Mouse (Mus musculus) forebrain, embryonic 11.5 days (tissue): ENCODE measurements around the gene Znrf4. TPM values are rescaled to one million over a fixed set of nuclear protein-coding genes. Genes with fewer than 3 reads are reported as not detected.
A peak's percentile ranks its signal among the peaks of the same experiment; 100 is the strongest.

Experiments used
- ATAC-seq: fragments of 200-750 bp; cut with Nextera tagmentation; replicated peaks from 2 replicates; pipeline ENCODE4 v1.8.0; 2017; ENCODE audit warnings: moderate TSS enrichment; ENCODE audit not compliant: low FRiP score
- DNase-seq: peaks from one replicate; pipeline ENCODE4 v3.0.0-alpha.2; 2017; ENCODE audit warnings: low spot score
- H3K27ac ChIP-seq: fragments of 300-500 bp; sonication (generic); 2 replicates; pipeline ENCODE4 v1.5.1; 2014; ENCODE audit warnings: low read depth, low read length
- H3K27me3 ChIP-seq: fragments of 300-500 bp; sonication (generic); 2 replicates; pipeline ENCODE4 v1.6.1; 2014; ENCODE audit warnings: mild to moderate bottlenecking, low read length, mixed read lengths; ENCODE audit not compliant: control insufficient read depth, insufficient read depth
- H3K36me3 ChIP-seq: fragments of 300-500 bp; sonication (generic); 2 replicates; pipeline ENCODE4 v1.6.1; 2014; ENCODE audit warnings: mild to moderate bottlenecking, low read length, moderate library complexity, mixed read lengths; ENCODE audit not compliant: control insufficient read depth, insufficient read depth
- H3K4me1 ChIP-seq: fragments of 300-500 bp; sonication (generic); replicated peaks from 2 replicates; pipeline ENCODE4 v1.6.1; 2014; ENCODE audit warnings: low read length, mixed read lengths; ENCODE audit not compliant: control insufficient read depth, insufficient read depth
- H3K4me2 ChIP-seq: fragments of 300-500 bp; sonication (generic); 2 replicates; pipeline ENCODE4 v1.6.1; 2014; ENCODE audit warnings: low read depth, mild to moderate bottlenecking, low read length, moderate library complexity, mixed read lengths; ENCODE audit not compliant: severe bottlenecking
- H3K4me3 ChIP-seq: fragments of 300-500 bp; sonication (generic); 2 replicates; pipeline ENCODE4 v1.5.1; 2014; ENCODE audit warnings: low read depth, low read length
- H3K9ac ChIP-seq: fragments of 300-500 bp; sonication (generic); 2 replicates; pipeline ENCODE4 v1.6.1; 2014; ENCODE audit warnings: low read length
- H3K9me3 ChIP-seq: fragments of 300-500 bp; sonication (generic); 2 replicates; pipeline ENCODE4 v1.6.1; 2016; ENCODE audit warnings: low read length, mixed read lengths; ENCODE audit not compliant: control insufficient read depth
- WGBS: fragments of 180-500 bp; shearing (Covaris S2); extraction: QIAGEN DNeasy Blood & Tissue Kit; methylation state at CpG from one replicate; pipeline ENCODE4 v1.1.7; 2014; 5-methylcytosine and 5-hydroxymethylcytosine counted together
- polyA plus RNA-seq: library from polyadenylated mRNA; unstranded; fragments of >200 nt; fragmentation: Nextera tagmentation; extraction: Ambion mirVana; gene quantifications from 2 replicates; pipeline ENCODE4 v1.2.1, GENCODE M21; 2014

Gene Znrf4
- polyA plus RNA-seq, result not detected in 2 replicates

DNA sequence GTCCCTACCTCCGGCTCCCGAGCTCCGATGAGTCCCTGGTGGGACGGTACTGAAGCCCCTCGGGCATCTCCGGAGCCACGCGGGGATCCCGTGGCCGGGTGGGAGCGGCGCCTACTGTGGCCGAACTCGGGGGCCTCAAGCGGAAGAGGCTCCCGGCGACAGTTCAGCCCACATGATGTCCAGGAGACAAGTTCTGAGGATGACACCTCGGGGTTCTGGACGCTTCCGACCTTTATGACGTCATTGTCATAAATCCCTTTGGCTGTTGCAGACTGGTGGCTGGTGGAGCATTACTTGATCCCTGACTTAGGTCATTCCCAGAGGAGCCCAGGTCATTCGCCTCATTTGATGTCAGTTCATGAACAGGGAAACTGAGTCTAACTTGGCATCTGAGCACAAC is at the start of gene Znrf4:
Gene Znrf4 (minus strand): TSS at position 122 of the 400 bp plus-strand sequence.
- peaks cover 32% of the 10 kb centered on the region for H3K27me3 ChIP-seq

DNA sequence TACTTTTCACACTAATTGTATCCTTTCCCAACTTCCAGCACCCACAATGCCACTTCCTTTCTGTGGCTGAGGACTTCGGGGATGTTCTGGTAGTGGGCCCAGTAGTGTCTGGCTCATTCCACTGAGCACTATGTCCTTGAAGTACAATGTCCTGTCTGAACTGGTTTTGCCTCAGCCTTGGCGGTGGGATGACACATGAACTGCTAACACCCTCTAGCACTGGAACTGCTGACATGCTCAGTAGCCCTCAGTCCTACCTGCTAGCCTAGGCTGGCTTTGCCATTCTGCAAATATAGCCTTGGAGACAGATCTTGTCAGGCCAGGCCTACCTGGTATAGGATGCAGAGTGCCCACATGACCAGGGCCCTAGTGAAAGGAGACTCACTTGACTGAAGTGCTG is 49.6 kb upstream of the Znrf4 start:
- DNase-seq (no peak), ATAC-seq (no peak)
- no peak overlapping the region for H3K4me3 ChIP-seq
- no peak overlapping the region for H3K9ac ChIP-seq
- H3K9me3 ChIP-seq, result no peaks in the 10 kb centered on the region
- no peaks in the 10 kb centered on the region for H3K27me3 ChIP-seq
- peaks cover 40% of the 10 kb centered on the region for H3K36me3 ChIP-seq
- WGBS, result 88% methylated on average over 2 of the region's 2 CpGs
- no peaks in the 10 kb centered on the region for H3K4me1 ChIP-seq
- no peak overlapping the region for H3K4me2 ChIP-seq
- H3K27ac ChIP-seq, result no peak overlapping the region

More for the DNA sequence above, at the start of gene Znrf4:
- Histone ChIP-seq H3K4me3 (peak within 1 kb of the TSS; percentile 10; the same call in 1 of the 2 replicates), H3K4me2 (peak within 1 kb of the TSS; percentile 31), H3K27ac (no peak within 1 kb of the TSS), H3K4me1 (peaks cover 16% of the 10 kb centered on the region), H3K9ac (no peak within 1 kb of the TSS), H3K36me3 (no peaks in the 10 kb centered on the region), H3K9me3 (no peaks in the 10 kb centered on the region; the same call in 1 of the 2 replicates)
- DNase-seq (peak; percentile 50), ATAC-seq (no peak)
- WGBS, result 64% methylated on average over 22 of the region's 22 CpGs

DNA sequence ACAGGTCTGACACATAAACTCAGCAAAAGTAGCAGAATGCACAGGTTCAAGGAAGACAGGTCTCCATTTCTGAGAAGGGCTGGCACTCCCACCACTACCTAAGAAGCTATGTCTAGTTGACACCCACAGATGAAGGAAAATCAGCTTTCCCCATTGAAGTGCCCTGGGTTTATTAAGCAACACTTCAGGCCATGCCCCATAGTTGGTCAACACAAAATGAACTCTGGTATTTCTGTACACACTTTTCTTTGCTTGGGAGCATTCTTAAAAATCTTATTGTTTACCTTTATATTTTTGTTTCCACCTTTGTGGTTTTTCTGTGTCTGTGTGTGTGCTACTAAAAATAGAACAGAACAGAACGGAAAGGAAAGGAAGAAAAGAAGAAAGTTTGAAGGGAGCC is 47.9 kb upstream of the Znrf4 start:
- DNase-seq (no peak), ATAC-seq (no peak)
- H3K27me3 ChIP-seq, result no peaks in the 10 kb centered on the region
- peaks cover 27% of the 10 kb centered on the region for H3K36me3 ChIP-seq
- H3K4me3 ChIP-seq, result no peak overlapping the region
- H3K9ac ChIP-seq, result no peak overlapping the region
- H3K4me1 ChIP-seq, result no peaks in the 10 kb centered on the region
- 65% methylated on average over 1 of the region's 1 CpGs for WGBS
- H3K9me3 ChIP-seq, result no peaks in the 10 kb centered on the region
- H3K4me2 ChIP-seq, result no peak overlapping the region
- no peak overlapping the region for H3K27ac ChIP-seq

DNA sequence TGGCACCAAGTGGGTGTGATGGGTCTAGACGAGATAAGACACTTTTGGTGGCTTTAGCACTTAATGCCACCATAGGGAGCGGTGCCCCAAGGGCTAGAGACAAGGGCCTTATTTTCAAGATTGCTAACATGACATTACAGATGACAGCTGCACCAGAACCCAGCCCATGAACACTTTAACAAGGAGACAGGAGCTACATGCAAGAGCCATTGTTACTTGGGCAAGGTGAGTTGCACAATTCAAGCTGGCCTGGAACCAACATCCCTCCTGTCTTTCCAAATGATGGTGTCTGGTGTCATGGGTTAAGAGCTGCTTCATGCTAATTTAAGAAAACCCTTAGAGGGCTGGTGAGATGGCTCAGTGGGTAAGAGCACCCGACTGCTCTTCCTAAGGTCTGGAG is 47.2 kb upstream of the Znrf4 start:
- WGBS, result 82% methylated on average over 3 of the region's 3 CpGs
- H3K9me3 ChIP-seq, result no peaks in the 10 kb centered on the region
- H3K4me1 ChIP-seq, result no peaks in the 10 kb centered on the region
- H3K4me3 ChIP-seq, result no peak overlapping the region
- ATAC-seq (no peak), DNase-seq (no peak)
- H3K27ac ChIP-seq, result no peak overlapping the region
- no peak overlapping the region for H3K9ac ChIP-seq
- no peak overlapping the region for H3K4me2 ChIP-seq
- no peaks in the 10 kb centered on the region for H3K27me3 ChIP-seq
- H3K36me3 ChIP-seq, result peaks cover 19% of the 10 kb centered on the region; the same call in 1 of the 2 replicates

DNA sequence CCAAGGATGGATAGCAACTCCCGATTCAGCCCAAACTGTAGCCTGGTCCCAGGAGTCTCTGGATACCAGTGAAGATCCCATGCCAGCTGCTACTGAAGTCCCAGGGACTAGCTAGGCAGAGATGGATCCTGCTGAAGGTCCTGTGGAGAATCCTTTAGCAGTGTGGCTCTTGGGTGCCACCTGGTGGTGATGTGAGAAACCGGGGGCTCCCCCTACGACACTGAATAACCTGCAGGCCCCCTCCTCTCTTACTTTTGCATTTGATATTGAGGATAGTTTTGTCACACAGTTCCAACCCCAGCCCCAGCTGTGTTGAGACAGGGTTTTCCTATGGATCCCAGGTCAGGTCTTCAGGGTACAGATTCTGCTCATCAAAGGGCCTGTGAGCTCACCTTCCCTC is 46.2 kb upstream of the Znrf4 start:
- H3K36me3 ChIP-seq, result peaks cover 11% of the 10 kb centered on the region; the same call in 1 of the 2 replicates
- H3K9me3 ChIP-seq, result no peaks in the 10 kb centered on the region
- no peak overlapping the region for H3K4me3 ChIP-seq
- 30% methylated on average over 3 of the region's 3 CpGs for WGBS
- H3K27me3 ChIP-seq, result no peaks in the 10 kb centered on the region
- no peak overlapping the region for H3K9ac ChIP-seq
- ATAC-seq, result peak; percentile 74
- no peak overlapping the region for H3K27ac ChIP-seq
- H3K4me2 ChIP-seq, result no peak overlapping the region
- DNase-seq, result peak; percentile 85
- H3K4me1 ChIP-seq, result no peaks in the 10 kb centered on the region

DNA sequence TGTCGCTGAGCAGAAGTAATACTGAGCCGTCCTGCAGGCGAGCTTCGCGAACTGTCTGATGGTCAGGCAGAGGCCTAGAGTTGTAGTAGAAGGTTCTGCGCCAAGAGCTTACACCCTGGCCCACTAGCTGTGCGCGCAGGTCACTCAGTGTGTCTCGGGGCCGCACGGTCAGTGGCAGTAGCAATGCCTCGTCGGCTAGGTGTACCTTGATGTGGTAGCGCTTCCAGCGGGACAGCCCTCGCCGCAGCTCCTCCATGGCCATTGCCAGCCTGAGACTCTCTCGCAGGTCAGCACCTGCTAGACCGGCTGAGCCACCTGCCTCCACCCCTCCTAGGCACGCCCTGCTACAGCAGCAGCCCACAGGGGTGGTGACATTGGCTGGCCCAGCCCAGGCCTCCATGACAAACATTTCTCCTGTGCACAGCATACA is 41.9 kb upstream of the Znrf4 start, which contains the start of gene Gm20219:
Gene Gm20219 (minus strand): TSS at position 266 of the 430 bp plus-strand sequence.
- 83% methylated on average over 20 of the region's 20 CpGs for WGBS
- H3K4me2 ChIP-seq, result no peak within 1 kb of the TSS
- H3K9ac ChIP-seq, result no peak within 1 kb of the TSS
- no peak within 1 kb of the TSS for H3K4me3 ChIP-seq
- DNase-seq (no peak), ATAC-seq (no peak)
- H3K27ac ChIP-seq, result no peak within 1 kb of the TSS
- no peaks in the 10 kb centered on the region for H3K27me3 ChIP-seq
- H3K4me1 ChIP-seq, result peaks cover 13% of the 10 kb centered on the region
- H3K36me3 ChIP-seq, result no peaks in the 10 kb centered on the region
- H3K9me3 ChIP-seq, result no peaks in the 10 kb centered on the region

DNA sequence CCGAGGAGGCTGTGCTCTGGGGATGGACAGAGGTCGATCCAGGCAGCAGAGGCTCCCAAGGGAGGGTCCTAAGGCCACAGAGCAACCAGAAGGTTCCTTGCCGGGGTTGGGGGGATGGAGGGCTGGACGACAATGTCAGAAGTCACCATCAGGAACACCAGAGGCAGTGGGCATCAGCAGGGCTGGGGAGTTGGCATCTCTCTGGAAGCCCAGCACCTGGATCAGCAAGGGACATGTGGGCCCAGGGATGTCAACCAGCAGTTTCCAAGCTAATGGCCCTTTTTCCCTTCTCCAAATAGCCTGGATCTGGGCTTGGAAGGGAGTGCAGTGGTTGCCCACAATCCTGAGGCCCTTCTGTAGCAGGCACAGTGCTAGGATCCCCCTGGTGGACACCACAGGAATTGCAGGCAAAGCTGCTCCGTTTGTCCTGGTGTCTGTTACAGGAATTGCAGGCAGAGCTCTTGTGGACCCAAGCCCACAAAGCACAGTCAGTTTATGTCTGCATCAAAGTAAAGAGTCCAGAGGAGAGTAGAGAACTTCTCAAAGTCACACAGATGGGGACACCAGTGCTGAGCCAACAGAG is 40.6 kb upstream of the Znrf4 start:
- WGBS, result 67% methylated on average over 5 of the region's 5 CpGs
- H3K9ac ChIP-seq, result no peak overlapping the region
- ATAC-seq (peak; percentile 58), DNase-seq (peak; percentile 92)
- no peaks in the 10 kb centered on the region for H3K9me3 ChIP-seq
- H3K36me3 ChIP-seq, result no peaks in the 10 kb centered on the region
- H3K27ac ChIP-seq, result peak overlapping the region; percentile 77
- H3K4me2 ChIP-seq, result no peak overlapping the region
- H3K27me3 ChIP-seq, result no peaks in the 10 kb centered on the region
- H3K4me3 ChIP-seq, result no peak overlapping the region
- H3K4me1 ChIP-seq, result peaks cover 13% of the 10 kb centered on the region

DNA sequence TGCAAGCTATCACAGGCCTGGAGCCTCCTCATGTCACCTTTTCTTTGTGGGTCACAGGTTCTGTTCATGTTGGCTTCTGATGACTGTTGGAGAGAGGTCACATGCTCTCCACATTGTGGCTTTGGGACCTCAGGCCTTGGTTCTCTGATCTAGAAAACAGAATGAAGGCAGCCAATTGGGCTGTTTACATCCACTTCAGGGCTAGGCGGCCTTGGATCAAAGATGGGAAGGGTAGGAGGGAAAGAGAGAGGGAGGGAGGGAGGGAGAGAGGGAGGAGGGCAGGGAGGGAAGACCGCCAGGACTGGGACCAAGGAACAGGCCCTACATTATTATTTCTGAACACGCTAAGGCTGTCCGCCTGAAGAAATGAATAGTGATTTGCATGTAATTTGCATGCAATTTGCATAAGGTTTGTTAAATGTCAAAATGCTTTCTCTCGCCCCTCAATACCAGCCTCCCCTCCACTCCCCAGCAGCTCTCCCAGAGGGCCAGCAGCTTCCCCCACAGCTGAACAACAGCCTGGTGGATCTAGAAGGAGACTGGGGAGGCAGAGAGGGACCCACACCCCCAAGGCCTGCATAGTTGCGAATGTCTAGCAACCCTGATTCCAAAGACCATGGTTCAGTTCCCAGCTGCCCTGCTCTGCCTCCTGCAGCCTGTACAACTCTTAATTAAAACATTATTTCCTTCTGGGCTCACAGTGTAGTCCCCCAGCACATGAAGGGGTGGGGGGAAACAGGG is 39.8 kb upstream of the Znrf4 start:
- Histone ChIP-seq H3K4me1 (peaks cover 16% of the 10 kb centered on the region), H3K4me2 (no peak overlapping the region), H3K9me3 (no peaks in the 10 kb centered on the region), H3K4me3 (no peak overlapping the region), H3K27ac (peak overlapping the region; percentile 77), H3K27me3 (no peaks in the 10 kb centered on the region), H3K9ac (no peak overlapping the region; the same call in 1 of the 2 replicates), H3K36me3 (no peaks in the 10 kb centered on the region)
- 41% methylated on average over 6 of the region's 6 CpGs for WGBS
- DNase-seq (peak; percentile 69), ATAC-seq (peak; percentile 83)
